Mouse (Mus musculus) intestine, embryonic 14.5 days (tissue): ENCODE measurements around the gene Wnt10a. TPM values are rescaled to one million over a fixed set of nuclear protein-coding genes. Genes with fewer than 3 reads are reported as not detected.
"Not testable (repeated sequence)": the region's sequence is repeated elsewhere in the genome, so short reads cannot be mapped to it uniquely, and the experiment has no call there.

ENCODE experiments used
- ATAC-seq: fragments of 200-750 bp; cut with Nextera tagmentation; replicated peaks from 2 replicates; pipeline ENCODE4 v1.8.0; 2017; ENCODE audit warnings: low read depth, moderate number of reproducible peaks, moderate TSS enrichment, moderate library complexity; ENCODE audit not compliant: low FRiP score, low TSS enrichment
- DNase-seq: peaks from one replicate; pipeline ENCODE4 v3.0.0-alpha.2; 2018; ENCODE audit warnings: low spot score
- H3K27ac ChIP-seq: fragments of 300-500 bp; sonication (generic); 2 replicates; pipeline ENCODE4 v1.5.1; 2014; ENCODE audit warnings: low read depth, mild to moderate bottlenecking, control low read depth
- H3K27me3 ChIP-seq: fragments of 300-500 bp; sonication (generic); replicated peaks from 2 replicates; pipeline ENCODE4 v1.6.1; 2014; ENCODE audit warnings: low read length, control low read depth; ENCODE audit not compliant: control insufficient read depth, insufficient read depth
- H3K36me3 ChIP-seq: fragments of 300-500 bp; sonication (generic); 2 replicates; pipeline ENCODE4 v1.6.1; 2014; ENCODE audit warnings: low read length, control low read depth; ENCODE audit not compliant: control insufficient read depth, insufficient read depth
- H3K4me1 ChIP-seq: fragments of 300-500 bp; sonication (generic); replicated peaks from 2 replicates; pipeline ENCODE4 v1.6.1; 2014; ENCODE audit warnings: low read length, control low read depth, mixed read lengths; ENCODE audit not compliant: control insufficient read depth, insufficient read depth
- H3K4me2 ChIP-seq: fragments of 300-500 bp; sonication (generic); 2 replicates; pipeline ENCODE4 v1.6.1; 2014; ENCODE audit warnings: low read length
- H3K4me3 ChIP-seq: fragments of 300-500 bp; sonication (generic); 2 replicates; pipeline ENCODE4 v1.5.1; 2014; ENCODE audit warnings: low read depth, low read length, control low read depth, mixed read lengths
- H3K9ac ChIP-seq: fragments of 300-500 bp; sonication (generic); 2 replicates; pipeline ENCODE4 v1.6.1; 2014; ENCODE audit warnings: mild to moderate bottlenecking, low read length
- H3K9me3 ChIP-seq: fragments of 300-500 bp; sonication (generic); 2 replicates; pipeline ENCODE4 v1.6.1; 2016; ENCODE audit warnings: low read length, control low read depth; ENCODE audit not compliant: control insufficient read depth
- WGBS: fragments of 180-500 bp; shearing (Covaris S2); extraction: QIAGEN DNeasy Blood & Tissue Kit; methylation state at CpG from one replicate; pipeline ENCODE4 v1.1.7; 2014; 5-methylcytosine and 5-hydroxymethylcytosine counted together
- polyA plus RNA-seq: library from polyadenylated mRNA; unstranded; fragments of >200 nt; fragmentation: Nextera tagmentation; extraction: Ambion mirVana; gene quantifications from 2 replicates; pipeline ENCODE4 v1.2.1, GENCODE M21; 2014

Gene Wnt10a
- polyA plus RNA-seq, 1 experiment from 2014 or later, result 0.30 TPM

- not testable (repeated sequence) for H3K4me2 ChIP-seq, H3K9me3 ChIP-seq, H3K27me3 ChIP-seq, H3K9ac ChIP-seq, H3K27ac ChIP-seq, H3K4me3 ChIP-seq, H3K4me1 ChIP-seq, ATAC-seq, DNase-seq, H3K36me3 ChIP-seq
- 88% methylated on average over 6 of the region's 6 CpGs for WGBS
These were observed 24.6 kb downstream of the Wnt10a start for GRCm38 (mm10) chr1:74815965-74816364.

DNA sequence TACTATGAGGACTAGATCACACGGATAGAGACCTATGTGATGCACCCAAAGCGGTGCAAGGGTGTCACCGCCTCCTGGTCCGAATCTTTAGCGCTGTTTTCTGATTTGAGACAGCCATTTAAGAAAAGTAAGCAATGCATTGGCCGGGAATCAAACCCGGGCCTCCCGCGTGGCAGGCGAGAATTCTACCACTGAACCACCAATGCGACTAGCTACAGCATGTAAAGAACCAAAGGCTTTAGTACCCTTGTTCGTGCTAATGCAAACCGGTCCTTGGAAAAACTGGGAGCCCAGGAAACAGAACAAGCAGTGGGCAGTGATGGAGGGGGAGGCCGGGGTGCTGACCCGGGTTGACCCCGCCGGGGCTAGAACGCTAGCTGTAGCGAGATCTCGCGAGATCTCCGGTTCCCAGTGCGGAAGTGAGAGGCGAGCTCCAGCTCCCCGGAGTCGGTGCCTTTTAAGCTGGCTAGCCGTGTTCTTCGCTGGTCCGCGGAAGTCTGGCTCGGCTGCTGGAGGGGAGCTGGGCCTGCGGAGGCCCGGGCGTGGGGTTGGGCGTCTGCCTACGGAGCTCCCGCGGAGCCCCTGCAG, 25.4 kb downstream of the Wnt10a start:
- peaks cover 8% of the 10 kb centered on the region for H3K4me1 ChIP-seq
- H3K4me2 ChIP-seq, result peak overlapping the region; percentile 66
- no peaks in the 10 kb centered on the region for H3K36me3 ChIP-seq
- ATAC-seq (peak; percentile 88), DNase-seq (peak; percentile 94)
- WGBS, result 6% methylated on average over 38 of the region's 38 CpGs
- peak overlapping the region; percentile 70 for H3K4me3 ChIP-seq
- H3K27ac ChIP-seq, result peak overlapping the region; percentile 72
- peak overlapping the region; percentile 70 for H3K9ac ChIP-seq
- no peaks in the 10 kb centered on the region for H3K27me3 ChIP-seq
- no peaks in the 10 kb centered on the region for H3K9me3 ChIP-seq

DNA sequence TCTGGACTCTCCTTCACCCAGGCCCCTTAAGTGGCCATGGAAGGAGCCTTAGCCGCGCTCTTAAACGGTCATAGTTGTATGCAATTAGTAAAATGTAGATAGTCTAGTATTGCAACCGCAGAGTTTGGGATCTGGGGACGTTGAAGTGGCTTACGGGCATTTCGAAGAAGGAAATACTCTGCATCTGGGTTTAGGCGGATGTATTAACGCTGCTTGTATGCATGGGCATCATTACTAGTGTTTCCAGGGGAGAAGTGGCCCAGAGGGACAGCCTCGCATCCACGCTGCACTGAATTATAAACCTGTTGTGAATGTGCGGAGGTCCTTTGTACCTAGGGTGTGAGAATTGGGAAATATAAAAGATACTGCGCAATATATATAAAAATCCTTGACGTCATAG, 25.9 kb downstream of the Wnt10a start:
- H3K4me2 ChIP-seq, result peak overlapping the region; percentile 66
- ATAC-seq (no peak), DNase-seq (no peak)
- 12% methylated on average over 14 of the region's 14 CpGs for WGBS
- H3K4me3 ChIP-seq, result peak overlapping the region; percentile 70
- peaks cover 8% of the 10 kb centered on the region for H3K4me1 ChIP-seq
- H3K27ac ChIP-seq, result peak overlapping the region; percentile 72
- no peaks in the 10 kb centered on the region for H3K27me3 ChIP-seq
- H3K9ac ChIP-seq, result peak overlapping the region; percentile 70
- H3K36me3 ChIP-seq, result no peaks in the 10 kb centered on the region
- no peaks in the 10 kb centered on the region for H3K9me3 ChIP-seq

GRCm38 (mm10) chr1:74818509-74818908, 27.2 kb downstream of the Wnt10a start:
- Histone ChIP-seq H3K27me3 (no peaks in the 10 kb centered on the region), H3K9ac (no peak overlapping the region), H3K4me2 (no peak overlapping the region), H3K27ac (no peak overlapping the region), H3K9me3 (no peaks in the 10 kb centered on the region), H3K4me3 (no peak overlapping the region), H3K36me3 (no peaks in the 10 kb centered on the region), H3K4me1 (peaks cover 8% of the 10 kb centered on the region)
- WGBS, result 100% methylated on average over 1 of the region's 1 CpGs
- DNase-seq, result no peak
- ATAC-seq, result no peak

DNA sequence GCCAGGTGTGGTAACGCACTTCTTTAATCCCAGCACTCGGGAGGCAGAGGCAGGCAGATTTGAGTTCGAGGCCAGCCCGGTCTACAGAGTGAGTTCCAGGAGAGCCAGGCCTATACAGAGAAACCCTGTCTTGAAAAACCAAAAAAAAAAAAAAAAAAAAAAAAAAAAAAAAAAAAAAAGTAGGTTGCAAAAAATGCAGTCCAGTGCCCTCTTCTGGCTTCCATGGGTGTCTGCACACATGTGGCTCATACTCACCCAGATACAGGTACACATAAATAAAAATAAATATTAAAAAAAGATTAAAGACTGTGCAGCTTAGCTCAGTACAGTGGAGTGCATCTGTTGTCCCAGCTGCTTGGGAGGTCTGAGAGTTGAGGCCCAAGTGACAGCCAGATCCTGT, 32.3 kb downstream of the Wnt10a start:
- H3K36me3 ChIP-seq, H3K27ac ChIP-seq, H3K4me3 ChIP-seq, DNase-seq, H3K4me1 ChIP-seq, H3K9ac ChIP-seq, ATAC-seq, H3K9me3 ChIP-seq, H3K4me2 ChIP-seq, H3K27me3 ChIP-seq: not testable (repeated sequence)
- WGBS, result 96% methylated on average over 4 of the region's 4 CpGs

- H3K27ac ChIP-seq, result no peak overlapping the region
- H3K36me3 ChIP-seq, result no peaks in the 10 kb centered on the region
- H3K4me2 ChIP-seq, result no peak overlapping the region
- DNase-seq, result no peak
- H3K4me1 ChIP-seq, result no peaks in the 10 kb centered on the region
- WGBS, result 36% methylated on average over 14 of the region's 14 CpGs
- no peak overlapping the region for H3K9ac ChIP-seq
- H3K27me3 ChIP-seq, result no peaks in the 10 kb centered on the region
- no peak for ATAC-seq
- no peaks in the 10 kb centered on the region for H3K9me3 ChIP-seq
- H3K4me3 ChIP-seq, result no peak overlapping the region
These were observed 33.4 kb downstream of the Wnt10a start for GRCm38 (mm10) chr1:74824518-74825302.

DNA sequence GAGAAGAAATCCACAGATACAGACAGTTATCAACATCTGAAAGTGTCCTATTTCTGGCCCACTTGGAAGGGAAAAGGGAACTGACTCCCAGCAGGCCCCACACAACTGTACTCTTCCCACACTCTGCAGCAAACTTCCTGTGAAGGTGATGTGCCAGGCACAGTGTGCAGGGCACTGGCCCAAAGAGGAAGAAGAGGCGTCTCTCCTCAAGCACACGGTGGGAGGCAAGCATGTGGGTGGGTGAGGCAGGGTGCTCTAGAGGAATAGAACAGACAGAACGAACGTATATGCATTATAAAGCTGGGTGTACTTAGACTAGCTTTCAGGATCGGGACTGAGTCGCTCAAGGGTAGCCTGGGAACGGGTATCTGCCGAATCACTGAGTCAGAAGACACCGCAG, 38.7 kb downstream of the Wnt10a start:
- Histone ChIP-seq H3K27ac (no peak overlapping the region), H3K9ac (no peak overlapping the region)

GRCm38 (mm10) chr1:74833255-74833654, 41.9 kb downstream of the Wnt10a start:
- no peak for ATAC-seq
- H3K4me3 ChIP-seq, result no peak overlapping the region
- no peak for DNase-seq
- no peaks in the 10 kb centered on the region for H3K4me1 ChIP-seq
- no peaks in the 10 kb centered on the region for H3K36me3 ChIP-seq
- no peak overlapping the region for H3K4me2 ChIP-seq
- no peaks in the 10 kb centered on the region for H3K9me3 ChIP-seq
- H3K27me3 ChIP-seq, result no peaks in the 10 kb centered on the region
- 80% methylated on average over 3 of the region's 3 CpGs for WGBS
- no peak overlapping the region for H3K27ac ChIP-seq
- no peak overlapping the region for H3K9ac ChIP-seq

More for the DNA sequence above, 38.7 kb downstream of the Wnt10a start:
- DNase-seq, result no peak
- 82% methylated on average over 9 of the region's 9 CpGs for WGBS
- H3K4me2 ChIP-seq, result no peak overlapping the region
- no peaks in the 10 kb centered on the region for H3K9me3 ChIP-seq
- ATAC-seq, result no peak
- H3K4me3 ChIP-seq, result no peak overlapping the region
- H3K36me3 ChIP-seq, result no peaks in the 10 kb centered on the region
- no peaks in the 10 kb centered on the region for H3K4me1 ChIP-seq
- H3K27me3 ChIP-seq, result no peaks in the 10 kb centered on the region

- WGBS, result 81% methylated on average over 5 of the region's 5 CpGs
- H3K4me3 ChIP-seq, result no peak overlapping the region
- H3K36me3 ChIP-seq, result no peaks in the 10 kb centered on the region
- DNase-seq (no peak), ATAC-seq (no peak)
- no peak overlapping the region for H3K4me2 ChIP-seq
- H3K9ac ChIP-seq, result no peak overlapping the region
- H3K9me3 ChIP-seq, result no peaks in the 10 kb centered on the region
- H3K27ac ChIP-seq, result no peak overlapping the region
- no peaks in the 10 kb centered on the region for H3K4me1 ChIP-seq
- H3K27me3 ChIP-seq, result peaks cover 5% of the 10 kb centered on the region; the same call in 1 of the 2 replicates
These were observed 51.8 kb downstream of the Wnt10a start for GRCm38 (mm10) chr1:74843090-74843489.
